Mouse (Mus musculus) layer of hippocampus, adult 9-10 months (tissue): Measurements from ENCODE around the gene Calr4.
A peak's percentile ranks its signal among the peaks of the same experiment; 100 is the strongest.

Experiments
- DNase-seq: peaks from one replicate; pipeline ENCODE4 v3.0.0; 2022; ENCODE audit warnings: low spot score

Calr4 gene

GRCm38 (mm10) chr4:109279689-109280458 lies 45.6 kb downstream of the Calr4 start, which contains the start of gene Eps15:
Eps15 (plus strand) TSS chr4:109280268.
- peak; percentile 59 for DNase-seq

GRCm38 (mm10) chr4:109280459-109281160 lies 46.3 kb downstream of the Calr4 start:
- no peak for DNase-seq

- no peak for DNase-seq
These were observed 46.9 kb downstream of the Calr4 start for GRCm38 (mm10) chr4:109281161-109281560.

GRCm38 (mm10) chr4:109281946-109282345 lies 47.7 kb downstream of the Calr4 start:
- DNase-seq, result no peak

GRCm38 (mm10) chr4:109294629-109295028 lies 60.3 kb downstream of the Calr4 start:
- DNase-seq, result no peak

- no peak for DNase-seq
These were observed 62.2 kb downstream of the Calr4 start for GRCm38 (mm10) chr4:109296510-109296909.

- no peak for DNase-seq
These were observed 64.9 kb downstream of the Calr4 start for GRCm38 (mm10) chr4:109299136-109299535.
